Mouse (Mus musculus): ENCODE data around the gene Vmn1r227.

Vmn1r227 gene

GRCm38 (mm10) chr17:20729543-20729942, at the start of gene Vmn1r227:
Gene Vmn1r227 (plus strand): TSS chr17:20729843.
- no peak for DNase-seq

- DNase-seq, result no peak
These were observed 47.1 kb upstream of the Vmn1r227 start, which contains the start of gene Vmn1r226 for GRCm38 (mm10) chr17:20682543-20682942. Gene Vmn1r226 (plus strand): TSS chr17:20682843.

- no peak for DNase-seq
These were observed 56.4 kb downstream of the Vmn1r227 start, which contains the start of gene Vmn1r228 for GRCm38 (mm10) chr17:20786057-20786456. Gene Vmn1r228 (minus strand): TSS chr17:20786157.
